Mouse (Mus musculus) myocyte (in vitro differentiated cells): ENCODE measurements around the gene Polh.

ENCODE experiments used
- CEBPB ChIP-seq: IDR thresholded peaks from 2 replicates; pipeline ENCODE4 v1.6.1; 2011; ENCODE audit warnings: mild to moderate bottlenecking, moderate library complexity; ENCODE audit not compliant: poor library complexity, insufficient read depth, severe bottlenecking
- POLR2A ChIP-seq: IDR thresholded peaks from one replicate; pipeline ENCODE4 v1.6.1; 2011; ENCODE audit warnings: low read depth, mild to moderate bottlenecking, control low read depth, moderate library complexity; ENCODE audit not compliant: insufficient read length

- TF ChIP-seq POLR2A (peak; percentile 95), CEBPB (no peak)
These were observed 45.2 kb upstream of the Polh start, which contains the start of the genes Polr1c and Yipf3 for GRCm38 (mm10) chr17:46247512-46248188.
